Mouse (Mus musculus) hindbrain, postnatal 0 days (tissue): ENCODE results near the gene Catsper2. TPM values are rescaled to one million over a fixed set of nuclear protein-coding genes. Genes with fewer than 3 reads are reported as not detected.

Experiments
- ATAC-seq: fragments of 200-750 bp; cut with Nextera tagmentation; 2 replicates; pipeline ENCODE4 v1.8.0; 2017; ENCODE audit warnings: mild to moderate bottlenecking, moderate TSS enrichment, moderate library complexity
- DNase-seq: peaks from one replicate; pipeline ENCODE4 v3.0.0-alpha.2; 2015; ENCODE audit warnings: low spot score
- H3K27ac ChIP-seq: fragments of 300-500 bp; sonication (generic); 2 replicates; pipeline ENCODE4 v1.5.1; 2014; ENCODE audit warnings: mild to moderate bottlenecking
- H3K27me3 ChIP-seq: fragments of 300-500 bp; sonication (generic); 2 replicates; pipeline ENCODE4 v1.6.1; 2014; ENCODE audit warnings: low read length, mixed read lengths; ENCODE audit not compliant: insufficient read depth
- H3K36me3 ChIP-seq: fragments of 300-500 bp; sonication (generic); 2 replicates; pipeline ENCODE4 v1.6.1; 2014; ENCODE audit warnings: low read length, mixed read lengths; ENCODE audit not compliant: insufficient read depth
- H3K4me1 ChIP-seq: fragments of 300-500 bp; sonication (generic); 2 replicates; pipeline ENCODE4 v1.6.1; 2014; ENCODE audit warnings: antibody characterized with exemption, low read length, mixed read lengths; ENCODE audit not compliant: insufficient read depth
- H3K4me2 ChIP-seq: fragments of 300-500 bp; sonication (generic); 2 replicates; pipeline ENCODE4 v1.6.1; 2014; ENCODE audit warnings: low read depth, mild to moderate bottlenecking, low read length, moderate library complexity, mixed read lengths
- H3K4me3 ChIP-seq: fragments of 300-500 bp; sonication (generic); 2 replicates; pipeline ENCODE4 v1.5.1; 2014; ENCODE audit warnings: low read length
- H3K9ac ChIP-seq: fragments of 300-500 bp; sonication (generic); replicated peaks from 2 replicates; pipeline ENCODE4 v1.6.1; 2014; ENCODE audit warnings: mild to moderate bottlenecking, low read length, moderate library complexity, mixed read lengths
- H3K9me3 ChIP-seq: fragments of 300-500 bp; sonication (generic); 2 replicates; pipeline ENCODE4 v1.6.1; 2016; ENCODE audit warnings: low read length, mixed read lengths
- CTCF ChIP-seq: IDR thresholded peaks from 2 replicates; pipeline ENCODE4 v1.5.1; 2016; ENCODE audit warnings: antibody characterized with exemption, control low read depth, low read depth
- whole genome bisulfite sequencing: fragments of 180-500 bp; shearing (Covaris S2); extraction: QIAGEN DNeasy Blood & Tissue Kit; methylation state at CpG from one replicate; pipeline ENCODE4 v1.1.7; 2014; 5-methylcytosine and 5-hydroxymethylcytosine counted together
- polyA plus RNA-seq: library from polyadenylated mRNA; unstranded; fragments of >200 nt; fragmentation: Nextera tagmentation; extraction: Ambion mirVana; gene quantifications from 2 replicates; pipeline ENCODE4 v1.2.1, GENCODE M21; 2015
- total RNA-seq: library from RNA; depleted of rRNA; stranded (reverse); fragments of >200 nt; gene quantifications from 2 replicates; pipeline ENCODE4 v1.2.3, GENCODE M21; 2014

Gene Catsper2
- total and polyA plus RNA-seq, 2 experiments from 2014 or later: 2.1 to 4.3 TPM

DNA sequence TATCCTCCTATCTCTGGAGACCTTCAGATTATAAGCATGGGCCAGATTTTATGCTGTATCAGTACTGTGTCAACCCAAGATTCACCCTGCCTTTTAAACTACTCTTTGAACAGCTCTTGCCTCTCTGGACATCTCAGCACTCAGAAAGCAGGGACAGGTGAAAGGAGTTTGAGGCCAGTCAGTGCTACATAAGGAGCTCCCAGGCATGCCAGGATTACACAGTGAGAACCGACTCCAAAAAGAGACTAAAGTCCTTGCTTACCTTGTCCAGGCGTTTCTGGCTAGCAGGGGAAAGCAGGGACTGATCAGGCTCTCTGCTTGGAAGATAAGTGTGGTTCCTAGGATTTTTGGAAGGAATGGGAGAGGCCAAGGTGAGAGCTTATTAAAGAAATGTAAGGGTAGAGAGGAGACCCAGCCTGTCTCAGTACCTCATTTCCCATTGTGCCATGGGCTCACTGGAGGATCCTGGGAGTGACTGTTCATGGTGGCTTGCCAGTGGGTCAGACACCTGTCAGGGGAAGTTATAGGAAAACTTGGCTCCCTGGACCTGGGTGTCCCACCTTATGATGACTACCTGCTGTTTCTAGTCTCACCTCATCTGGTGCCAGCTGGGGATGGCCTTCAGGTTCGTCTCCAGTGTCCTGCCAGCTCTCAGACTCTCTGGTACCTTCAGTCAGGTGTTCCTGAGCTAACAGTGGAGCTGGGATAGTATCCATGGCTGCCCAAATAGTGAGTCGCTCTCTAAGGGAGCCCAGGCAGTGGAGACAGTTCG lies 27.4 kb upstream of the Catsper2 start:
- no peaks in the 10 kb centered on the region for H3K9me3 ChIP-seq
- no peak overlapping the region for H3K4me3 ChIP-seq
- H3K27ac ChIP-seq: no peak overlapping the region
- ATAC-seq: no peak
- H3K9ac ChIP-seq: no peak overlapping the region
- H3K4me2 ChIP-seq: no peak overlapping the region
- H3K4me1 ChIP-seq: peaks cover 12% of the 10 kb centered on the region
- no peak for TF ChIP-seq CTCF
- WGBS: 66% methylated on average over 5 of the region's 5 CpGs
- H3K27me3 ChIP-seq: no peaks in the 10 kb centered on the region
- H3K36me3 ChIP-seq: peaks cover 15% of the 10 kb centered on the region
- DNase-seq: no peak

DNA sequence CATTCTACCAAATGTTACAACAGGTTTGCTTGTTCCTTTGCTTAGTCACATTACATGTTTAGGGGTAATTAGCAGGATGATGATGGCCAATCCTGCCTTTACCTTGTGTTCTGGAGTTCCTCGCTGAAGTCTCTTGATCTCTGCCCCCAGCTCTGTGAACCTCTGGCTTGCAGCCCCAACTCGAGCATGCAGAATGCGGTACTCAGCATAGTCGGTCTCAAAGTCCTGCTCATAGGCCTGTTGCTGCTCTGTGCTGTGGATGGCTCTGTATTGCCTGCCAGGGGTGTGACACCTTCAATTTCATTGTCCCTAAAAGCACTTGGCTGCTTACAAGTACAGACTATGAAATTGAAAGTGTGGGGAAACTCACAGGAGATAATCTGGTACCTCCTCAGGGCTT lies 26.2 kb upstream of the Catsper2 start:
- Histone ChIP-seq H3K27me3 (no peaks in the 10 kb centered on the region), H3K27ac (no peak overlapping the region), H3K4me2 (no peak overlapping the region), H3K36me3 (peaks cover 26% of the 10 kb centered on the region), H3K9ac (no peak overlapping the region), H3K9me3 (no peaks in the 10 kb centered on the region), H3K4me3 (no peak overlapping the region), H3K4me1 (peaks cover 12% of the 10 kb centered on the region)
- WGBS: 80% methylated on average over 4 of the region's 4 CpGs
- DNase-seq: no peak
- no peak for ATAC-seq
- TF ChIP-seq CTCF: no peak

DNA sequence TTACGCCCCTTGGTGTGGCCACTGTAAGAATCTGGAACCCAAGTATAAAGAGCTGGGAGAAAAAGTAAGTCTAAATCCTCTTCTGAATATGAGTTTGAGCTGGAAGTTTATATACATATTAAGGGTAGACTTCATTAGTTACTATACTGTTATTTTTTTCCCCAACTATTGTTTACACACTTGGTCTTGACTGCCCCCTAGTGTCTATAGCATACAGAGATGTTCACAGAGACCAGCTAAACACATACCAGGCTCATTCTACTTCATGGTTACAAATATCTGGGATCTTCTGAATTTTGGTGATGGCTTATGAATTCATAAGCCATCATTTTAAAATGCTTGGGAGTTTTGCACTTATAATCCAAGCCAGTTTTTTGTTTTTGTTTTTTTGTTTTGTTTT lies 21.3 kb upstream of the Catsper2 start:
- WGBS: 94% methylated on average over 1 of the region's 1 CpGs
- ATAC-seq: no peak

DNA sequence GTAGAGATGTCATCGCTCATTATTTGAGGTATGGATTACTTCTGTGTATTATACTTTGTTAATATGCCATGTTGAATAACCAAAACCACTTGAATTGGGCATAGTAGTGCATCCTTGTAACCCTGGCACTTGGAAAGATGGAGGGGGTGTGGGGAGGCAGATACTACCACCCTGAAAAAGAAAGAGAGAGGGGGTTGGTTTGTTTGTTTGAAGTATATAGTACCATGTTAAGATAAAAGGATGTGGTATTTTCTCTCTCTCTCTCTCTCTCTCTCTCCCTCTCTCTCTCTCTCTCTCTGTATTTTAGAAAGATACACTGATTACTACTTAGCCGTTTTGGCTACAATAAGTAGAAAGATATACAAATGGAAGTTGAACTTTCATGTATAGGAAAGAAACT lies 12.3 kb upstream of the Catsper2 start:
- Histone ChIP-seq H3K27me3 (no peaks in the 10 kb centered on the region), H3K9ac (no peak overlapping the region), H3K4me3 (no peak overlapping the region), H3K36me3 (peaks cover 36% of the 10 kb centered on the region; the same call in 1 of the 2 replicates), H3K27ac (no peak overlapping the region), H3K9me3 (no peaks in the 10 kb centered on the region), H3K4me1 (no peaks in the 10 kb centered on the region), H3K4me2 (no peak overlapping the region)
- ATAC-seq (no peak), DNase-seq (no peak)
- 96% methylated on average over 2 of the region's 2 CpGs for WGBS
- TF ChIP-seq CTCF: no peak

More for the DNA sequence above, 21.3 kb upstream of the Catsper2 start:
- H3K9ac ChIP-seq: no peak overlapping the region
- H3K36me3 ChIP-seq: peaks cover 70% of the 10 kb centered on the region
- no peaks in the 10 kb centered on the region for H3K9me3 ChIP-seq
- TF ChIP-seq CTCF: peak; percentile 57
- H3K4me3 ChIP-seq: no peak overlapping the region
- H3K4me1 ChIP-seq: no peaks in the 10 kb centered on the region
- no peak overlapping the region for H3K4me2 ChIP-seq
- no peak overlapping the region for H3K27ac ChIP-seq
- no peaks in the 10 kb centered on the region for H3K27me3 ChIP-seq
- peak; percentile 53 for DNase-seq

DNA sequence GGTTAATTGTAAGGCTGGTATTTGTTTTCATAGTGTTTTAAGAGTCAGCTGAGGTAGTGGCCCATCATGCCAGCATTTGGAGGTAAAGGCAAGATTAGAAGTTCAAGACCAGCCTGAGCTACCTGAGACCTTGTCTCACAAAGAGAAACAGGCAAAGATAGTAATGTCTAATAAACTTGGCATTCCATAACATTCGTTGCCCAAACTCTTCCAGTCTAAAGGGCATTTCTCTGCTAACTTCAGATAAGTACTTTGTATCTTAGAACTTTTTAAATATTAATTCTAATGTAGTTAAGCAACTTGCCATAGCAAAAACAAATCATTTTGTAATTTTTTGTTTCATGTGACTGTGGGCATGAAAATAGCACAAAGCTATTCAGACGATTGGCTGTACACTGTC lies 9.6 kb upstream of the Catsper2 start:
- ATAC-seq: no peak
- H3K27me3 ChIP-seq: no peaks in the 10 kb centered on the region
- no peak overlapping the region for H3K9ac ChIP-seq
- no peak overlapping the region for H3K4me2 ChIP-seq
- peaks cover 17% of the 10 kb centered on the region; the same call in 1 of the 2 replicates for H3K36me3 ChIP-seq
- TF ChIP-seq CTCF: no peak
- no peak for DNase-seq
- no peaks in the 10 kb centered on the region for H3K9me3 ChIP-seq
- H3K4me3 ChIP-seq: no peak overlapping the region
- H3K4me1 ChIP-seq: no peaks in the 10 kb centered on the region
- 92% methylated on average over 2 of the region's 2 CpGs for WGBS
- H3K27ac ChIP-seq: no peak overlapping the region

DNA sequence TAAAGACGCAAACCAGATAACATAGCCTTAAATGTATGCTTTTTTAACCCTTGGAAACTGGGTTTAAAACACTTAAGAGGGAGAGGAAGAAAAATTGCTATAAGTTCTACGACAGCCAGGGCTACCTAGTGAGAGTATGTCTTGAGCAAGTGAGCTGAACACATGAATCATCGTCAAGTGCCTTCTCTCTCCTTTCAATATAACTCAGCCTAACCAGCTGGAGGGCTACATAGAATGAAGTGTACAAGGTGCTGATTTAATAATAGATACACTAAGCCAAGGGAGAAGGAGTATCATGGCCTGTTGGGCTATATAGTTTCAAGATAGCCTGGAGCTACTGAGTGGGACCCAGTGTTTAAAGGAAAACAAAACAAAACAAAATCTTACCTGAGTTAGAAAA lies 4.9 kb upstream of the Catsper2 start:
- DNase-seq: no peak
- H3K36me3 ChIP-seq: peaks cover 12% of the 10 kb centered on the region; the same call in 1 of the 2 replicates
- H3K9me3 ChIP-seq: no peaks in the 10 kb centered on the region
- no peak overlapping the region for H3K4me2 ChIP-seq
- no peak overlapping the region for H3K4me3 ChIP-seq
- H3K27ac ChIP-seq: no peak overlapping the region
- no peaks in the 10 kb centered on the region for H3K27me3 ChIP-seq
- peaks cover 9% of the 10 kb centered on the region; the same call in 1 of the 2 replicates for H3K4me1 ChIP-seq
- ATAC-seq: no peak
- no peak for TF ChIP-seq CTCF
- no peak overlapping the region for H3K9ac ChIP-seq
- WGBS: 91% methylated on average over 3 of the region's 3 CpGs

DNA sequence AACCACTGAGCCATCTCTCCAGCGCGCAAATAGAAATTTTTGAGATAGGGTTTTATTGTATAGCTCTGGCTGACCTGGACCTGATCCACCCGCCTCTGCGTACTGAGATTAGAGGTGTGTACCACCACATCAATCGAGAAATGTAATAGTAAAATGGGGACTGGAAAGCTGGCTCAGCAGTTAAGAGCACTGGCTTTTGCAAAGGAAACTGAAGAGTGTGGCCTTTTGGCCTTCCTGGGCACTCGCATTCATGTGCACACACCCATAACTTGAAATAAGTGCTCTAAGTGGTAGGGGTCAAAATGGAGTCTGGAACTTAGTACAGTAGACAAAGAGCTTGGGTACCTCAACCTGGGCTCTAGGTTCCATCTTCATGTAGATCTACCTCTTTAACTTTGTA lies 2.8 kb upstream of the Catsper2 start:
- no peak overlapping the region for H3K4me2 ChIP-seq
- no peak for TF ChIP-seq CTCF

More for the DNA sequence above, 2.8 kb upstream of the Catsper2 start:
- Histone ChIP-seq H3K27ac (no peak overlapping the region), H3K4me3 (no peak overlapping the region), H3K9ac (no peak overlapping the region), H3K27me3 (no peaks in the 10 kb centered on the region), H3K36me3 (peaks cover 7% of the 10 kb centered on the region; the same call in 1 of the 2 replicates), H3K9me3 (no peaks in the 10 kb centered on the region), H3K4me1 (peaks cover 11% of the 10 kb centered on the region; the same call in 1 of the 2 replicates)
- DNase-seq: no peak
- WGBS: 88% methylated on average over 6 of the region's 6 CpGs
- no peak for ATAC-seq
